Mouse (Mus musculus) brain, embryonic 14.5 days (tissue): ENCODE results near the gene Lgmn.

Source experiments
- CTCF ChIP-seq: fragments of 200-500 bp; IDR thresholded peaks from 2 replicates; pipeline ENCODE4 v1.5.1; 2012; ENCODE audit warnings: inconsistent platforms, mild to moderate bottlenecking, moderate library complexity, borderline replicate concordance; ENCODE audit not compliant: insufficient read depth, insufficient read length; ENCODE audit errors: extremely low read depth
- POLR2A ChIP-seq: fragments of 200-500 bp; IDR thresholded peaks from 2 replicates; pipeline ENCODE4 v1.6.1; 2012; ENCODE audit warnings: mild to moderate bottlenecking, inconsistent platforms, borderline replicate concordance; ENCODE audit not compliant: poor library complexity, insufficient read depth, insufficient read length, severe bottlenecking; ENCODE audit errors: extremely low read depth

GRCm38 (mm10) chr12:102456467-102457193, 17.0 kb upstream of the Lgmn start:
- no peak for TF ChIP-seq POLR2A
- no peak for TF ChIP-seq CTCF
